Mouse (Mus musculus): ENCODE results near the gene Siah1a.

Siah1a gene

DNA sequence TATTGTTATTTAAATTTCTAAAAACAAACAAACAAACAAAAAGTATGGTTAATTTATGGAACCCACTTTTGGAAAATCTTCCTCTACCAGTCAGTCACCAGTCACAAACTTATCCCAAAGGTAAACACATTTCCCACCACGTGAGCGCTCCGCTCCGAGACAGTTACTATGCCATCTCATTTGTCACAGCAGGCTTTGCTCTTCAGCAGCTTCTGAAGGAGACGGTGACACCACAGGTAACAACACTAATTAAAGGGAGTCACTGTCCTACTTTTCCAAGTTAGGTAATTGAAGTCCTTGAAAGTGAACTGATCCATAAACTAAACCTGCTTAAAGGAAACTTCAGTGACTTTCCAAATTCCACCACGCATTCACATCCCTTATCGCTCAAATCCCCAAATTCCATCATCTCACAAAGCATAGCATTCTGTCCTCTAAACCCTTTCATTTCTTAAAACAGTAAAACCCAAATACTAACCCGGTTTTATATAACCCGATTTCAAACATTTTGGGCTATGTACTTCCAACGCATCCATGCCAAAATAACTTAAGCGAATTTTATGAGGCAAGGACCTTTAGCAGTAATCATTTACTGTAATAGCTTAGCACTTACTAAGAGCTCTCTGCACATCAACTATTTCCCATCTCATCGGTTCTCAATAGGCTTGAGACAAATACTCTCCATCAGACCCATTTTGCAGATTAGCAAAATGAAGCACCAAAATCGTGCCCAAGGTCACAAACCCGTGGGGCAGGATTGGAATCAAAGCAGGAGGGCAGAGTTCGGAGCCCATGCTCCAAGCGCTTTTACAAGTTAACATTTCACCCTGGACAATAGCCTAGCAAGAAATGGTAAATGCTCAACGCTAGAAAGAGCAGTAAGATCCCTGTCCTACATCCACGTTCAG lies 1.2 kb downstream of the Siah1a start:
- in situ Hi-C loops (cut with MboI, MseI), result loop anchor here in 1 of 2 experiments (10.0 kb wide), 1 partner anchor 160 kb away; no protein-coding TSS in a partner anchor

DNA sequence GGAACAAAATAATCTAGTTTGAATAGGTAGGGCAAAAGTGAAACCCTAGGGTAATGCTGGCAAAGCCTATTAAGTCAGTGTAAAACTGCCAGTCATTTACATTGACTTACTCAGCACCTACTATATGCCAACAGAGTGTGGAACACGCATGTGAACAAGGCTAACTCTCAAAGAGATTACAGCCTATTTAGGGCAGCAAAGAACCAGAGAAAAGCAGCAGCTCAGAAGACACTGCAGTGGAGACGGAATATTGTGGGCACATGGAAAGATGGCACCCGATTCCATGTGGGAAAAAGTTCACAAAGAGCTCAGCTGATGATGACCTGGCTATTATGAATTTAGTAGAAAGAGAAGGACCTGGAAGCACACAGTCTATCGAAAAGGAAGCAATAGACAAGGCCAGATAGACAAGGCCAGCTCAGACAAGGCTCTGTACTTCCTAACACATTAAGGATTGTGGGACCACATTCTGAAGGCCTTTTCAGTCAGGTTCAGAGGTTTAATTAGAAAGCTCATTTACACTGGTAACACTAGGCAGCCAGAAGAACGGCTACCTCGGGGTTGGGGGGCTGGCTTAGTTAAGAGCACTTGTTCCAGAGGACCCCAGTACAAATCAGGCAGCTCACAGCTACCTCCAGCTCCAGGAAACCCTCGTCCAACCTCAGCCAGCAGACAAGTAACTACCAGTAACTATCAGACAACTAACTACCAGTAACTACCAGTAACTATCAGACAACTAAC lies 3.0 kb downstream of the Siah1a start:
- in situ Hi-C loops (cut with MboI, MseI), result loop anchor here in 1 of 2 experiments (10.0 kb wide), 1 partner anchor 162 kb away; no protein-coding TSS in a partner anchor

- in situ Hi-C loops (cut with MboI, MseI), result loop anchor here in 1 of 2 experiments (10.0 kb wide), 1 partner anchor 163 kb away; no protein-coding TSS in a partner anchor
Observed at GRCm38 (mm10) chr8:86741627-86742026, 4.1 kb downstream of the Siah1a start.

- in situ Hi-C loops (cut with MboI, MseI), result loop anchor here in 1 of 2 experiments (10.0 kb wide), 1 partner anchor 164 kb away; no protein-coding TSS in a partner anchor
Observed at GRCm38 (mm10) chr8:86740899-86741298, 4.8 kb downstream of the Siah1a start.

DNA sequence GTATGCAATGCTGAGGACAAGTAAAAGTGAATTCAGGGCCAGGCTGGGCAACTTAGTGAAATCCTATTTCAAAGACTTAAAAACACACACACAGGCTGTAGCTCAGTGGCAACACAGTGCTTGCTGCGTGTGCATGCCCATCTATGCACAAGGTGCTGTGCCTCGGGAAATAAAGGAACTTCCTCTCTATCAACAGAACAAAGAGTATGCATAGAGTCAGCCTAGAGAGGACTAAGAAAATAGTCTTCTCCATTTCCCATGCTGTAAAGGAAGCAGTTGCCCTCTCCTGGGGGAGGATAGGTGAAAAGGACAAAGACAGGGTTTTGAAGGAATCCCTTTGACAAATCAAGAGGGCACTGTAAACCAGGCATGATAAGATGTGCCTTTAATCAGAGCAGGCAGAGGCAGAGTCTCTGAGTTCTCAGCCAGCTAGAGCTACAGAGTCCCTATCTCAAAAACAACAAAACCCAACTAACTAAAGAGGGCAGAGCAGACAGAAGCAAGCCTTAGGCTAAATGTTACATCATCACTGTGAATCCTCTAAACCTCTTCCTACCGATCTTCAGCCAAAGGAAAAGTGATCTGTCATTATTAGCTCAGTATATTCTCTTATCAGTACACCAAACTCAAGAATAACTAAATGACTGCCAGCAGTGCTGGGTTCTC lies 10.2 kb downstream of the Siah1a start:
- in situ Hi-C loops (cut with MboI, MseI), result no loop called here

- in situ Hi-C loops (cut with MboI, MseI), result no loop called here
Observed at GRCm38 (mm10) chr8:86734954-86735353, 10.8 kb downstream of the Siah1a start.

GRCm38 (mm10) chr8:86734171-86734570 lies 11.6 kb downstream of the Siah1a start:
- in situ Hi-C loops (cut with MboI, MseI), result no loop called here

DNA sequence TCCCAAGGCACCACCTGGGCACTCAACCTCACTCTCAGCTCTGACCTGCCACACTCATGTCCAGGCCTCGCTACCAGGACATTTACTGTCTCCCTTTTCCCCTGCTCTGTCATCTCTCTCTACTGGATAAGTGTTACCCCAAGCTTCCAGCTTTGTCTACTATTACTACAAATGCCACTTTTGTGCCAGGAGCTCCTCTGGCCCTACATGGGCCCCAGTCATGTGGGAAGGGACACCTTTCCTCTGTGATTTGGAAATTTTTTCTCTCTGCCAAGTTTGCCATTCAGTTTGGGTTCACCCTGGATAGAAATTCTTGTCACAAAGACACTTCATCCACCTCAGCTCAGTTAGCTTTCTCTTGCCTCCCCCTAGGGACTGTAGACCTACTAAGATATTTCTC lies 14.9 kb downstream of the Siah1a start:
- in situ Hi-C loops (cut with MboI, MseI), result no loop called here

- in situ Hi-C loops (cut with MboI, MseI), result no loop called here
Observed at GRCm38 (mm10) chr8:86730303-86730702, 15.4 kb downstream of the Siah1a start.

DNA sequence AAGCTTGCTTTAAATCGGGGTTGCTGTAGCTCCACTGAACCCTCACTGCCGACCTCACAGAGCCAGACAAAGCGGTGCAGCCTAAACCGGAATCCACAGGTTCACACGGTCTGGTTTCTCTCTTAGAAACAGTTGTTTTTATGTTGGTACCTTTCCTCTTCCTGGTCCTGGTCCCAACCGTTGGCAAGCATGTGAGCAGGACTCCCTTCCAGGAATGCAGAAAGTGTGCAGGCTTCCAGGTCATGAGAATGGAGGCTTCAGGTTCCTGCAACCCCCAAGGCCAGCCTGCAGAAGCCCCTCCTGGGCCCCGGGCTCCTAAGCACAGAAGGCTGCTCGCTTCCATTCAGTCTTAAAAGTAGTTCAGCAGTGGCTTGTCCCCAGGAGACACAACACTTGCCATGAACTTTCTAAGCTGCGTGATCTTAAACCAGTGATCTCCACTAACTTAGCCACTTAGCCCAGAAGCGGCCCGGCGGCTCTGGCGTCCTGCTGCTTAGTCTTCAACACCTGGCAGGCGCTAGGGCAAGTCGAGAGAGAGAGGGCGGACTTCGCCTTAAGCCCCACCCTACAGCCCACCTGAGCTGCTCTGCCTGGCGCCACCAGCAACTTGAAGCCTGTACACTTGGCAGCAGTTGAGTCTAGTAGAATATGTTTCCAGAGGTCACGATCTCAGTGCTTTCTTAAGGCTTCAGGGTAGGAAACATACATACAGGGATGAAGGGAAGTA lies 17.3 kb downstream of the Siah1a start:
- in situ Hi-C loops (cut with MboI, MseI), result loop anchor here in 1 of 2 experiments (10.0 kb wide), 1 partner anchor 644 kb away; no protein-coding TSS in a partner anchor

- in situ Hi-C loops (cut with MboI, MseI), result loop anchor here in 1 of 2 experiments (10.0 kb wide), 1 partner anchor 642 kb away; no protein-coding TSS in a partner anchor
Observed at GRCm38 (mm10) chr8:86726959-86727358, 18.8 kb downstream of the Siah1a start.

DNA sequence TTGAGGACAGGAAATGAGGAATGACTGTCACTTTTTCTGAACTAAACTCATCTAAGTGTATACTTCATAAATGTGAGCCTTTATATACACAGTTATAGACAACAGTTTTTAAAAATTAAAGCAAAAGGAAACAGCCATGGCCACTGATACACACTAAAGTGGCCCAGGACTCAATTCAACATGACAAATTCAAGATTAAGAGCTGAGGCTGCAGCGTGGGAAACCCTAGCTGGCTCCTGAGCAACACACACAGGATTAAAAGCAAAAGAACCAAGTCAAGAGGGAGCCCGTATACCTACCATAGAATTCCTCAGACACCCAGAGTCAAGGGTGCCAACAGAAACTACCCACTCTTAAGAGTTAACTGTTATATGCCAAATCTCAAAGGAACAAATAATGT lies 24.2 kb downstream of the Siah1a start:
- in situ Hi-C loops (cut with MboI, MseI), result loop anchor here in 1 of 2 experiments (10.0 kb wide), 1 partner anchor 637 kb away; no protein-coding TSS in a partner anchor

- in situ Hi-C loops (cut with MboI, MseI), result loop anchor here in 1 of 2 experiments (10.0 kb wide), 1 partner anchor 636 kb away; no protein-coding TSS in a partner anchor
Observed at GRCm38 (mm10) chr8:86720756-86721459, 24.8 kb downstream of the Siah1a start.

DNA sequence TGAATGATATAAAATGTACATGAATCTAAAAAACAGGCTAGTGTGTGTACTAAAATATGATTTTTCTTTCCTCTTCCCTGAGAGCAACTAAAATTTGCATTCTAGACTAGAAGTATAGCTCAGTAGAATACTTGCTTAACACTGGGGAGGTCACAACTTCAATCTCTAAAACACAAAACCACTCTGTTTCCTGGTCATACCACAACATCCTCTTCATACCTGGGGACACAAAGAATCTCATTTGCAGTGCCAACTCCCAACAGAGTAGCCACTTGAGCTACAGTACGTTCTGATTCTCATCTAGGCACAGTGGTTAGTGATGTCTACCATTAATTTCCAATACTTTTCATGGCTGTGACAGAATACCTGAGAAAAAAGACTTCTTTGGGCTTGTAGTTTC lies 26.4 kb downstream of the Siah1a start:
- in situ Hi-C loops (cut with MboI, MseI), result loop anchor here in 1 of 2 experiments (5.0 kb wide), 1 partner anchor 67 kb away; no protein-coding TSS in a partner anchor

DNA sequence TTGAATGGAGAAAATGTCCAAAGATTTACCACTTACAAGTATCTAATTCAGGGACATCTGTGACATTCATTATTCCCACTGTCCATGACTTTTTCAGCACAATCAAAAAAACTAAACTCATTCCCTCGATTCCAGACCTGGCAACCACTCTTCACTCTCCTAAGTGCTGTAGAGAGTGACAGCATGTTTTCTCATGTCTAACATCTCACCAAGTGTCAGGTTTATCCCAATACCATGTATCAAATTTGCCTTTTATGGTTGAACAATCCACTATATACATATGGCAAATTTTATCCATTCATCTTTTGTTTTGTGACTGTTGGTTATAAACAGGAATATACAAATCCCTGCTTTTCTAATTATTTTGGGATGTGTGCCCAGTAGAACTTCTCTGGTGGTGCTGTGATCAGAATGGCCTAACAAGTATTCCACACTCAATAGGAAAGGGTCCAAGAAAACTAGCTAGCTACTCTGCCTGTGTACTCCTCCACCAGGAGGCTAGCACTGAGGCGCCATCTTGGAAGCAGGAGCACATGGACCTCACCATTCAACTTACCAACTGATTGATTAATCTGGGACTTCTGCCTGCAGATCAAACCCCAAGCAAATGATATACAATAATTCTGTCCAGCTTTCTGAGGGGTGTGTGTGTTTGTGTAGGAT lies 27.3 kb downstream of the Siah1a start:
- in situ Hi-C loops (cut with MboI, MseI), result loop anchor here in 1 of 2 experiments (5.0 kb wide), 1 partner anchor 66 kb away; no protein-coding TSS in a partner anchor

- in situ Hi-C loops (cut with MboI, MseI), result no loop called here
Observed at GRCm38 (mm10) chr8:86713407-86714188, 32.1 kb downstream of the Siah1a start.

- in situ Hi-C loops (cut with MboI, MseI), result no loop called here
Observed at GRCm38 (mm10) chr8:86712594-86712993, 33.1 kb downstream of the Siah1a start.

DNA sequence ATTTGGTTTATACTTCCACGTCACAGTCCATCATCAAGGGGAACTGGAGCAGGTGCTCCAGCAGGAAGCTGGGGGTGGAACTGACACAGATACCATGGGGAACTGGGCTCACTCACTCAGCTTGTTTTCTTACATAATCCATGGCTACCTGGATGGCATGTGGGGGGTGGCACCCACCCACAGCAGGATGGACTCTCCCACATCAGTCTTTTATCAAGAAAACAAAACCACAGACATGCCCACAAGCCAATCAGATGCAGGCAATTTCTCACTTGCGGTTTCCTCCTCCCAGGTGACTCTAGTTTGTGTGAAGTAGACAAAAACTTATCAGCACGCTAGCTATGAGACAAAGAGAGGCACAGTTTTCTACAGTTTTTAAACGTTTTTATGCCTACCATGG lies 37.9 kb downstream of the Siah1a start:
- in situ Hi-C loops (cut with MboI, MseI), result loop anchor here in 1 of 2 experiments (10.0 kb wide), 1 partner anchor 1733 kb away; the partner anchor contains the start of gene Junb

Measured in T-helper 17 cell (primary cell).